Mouse (Mus musculus): ENCODE results near the gene Mrpl20.
A peak's percentile ranks its signal among the peaks of the same experiment; 100 is the strongest.

The Mrpl20 gene

DNA sequence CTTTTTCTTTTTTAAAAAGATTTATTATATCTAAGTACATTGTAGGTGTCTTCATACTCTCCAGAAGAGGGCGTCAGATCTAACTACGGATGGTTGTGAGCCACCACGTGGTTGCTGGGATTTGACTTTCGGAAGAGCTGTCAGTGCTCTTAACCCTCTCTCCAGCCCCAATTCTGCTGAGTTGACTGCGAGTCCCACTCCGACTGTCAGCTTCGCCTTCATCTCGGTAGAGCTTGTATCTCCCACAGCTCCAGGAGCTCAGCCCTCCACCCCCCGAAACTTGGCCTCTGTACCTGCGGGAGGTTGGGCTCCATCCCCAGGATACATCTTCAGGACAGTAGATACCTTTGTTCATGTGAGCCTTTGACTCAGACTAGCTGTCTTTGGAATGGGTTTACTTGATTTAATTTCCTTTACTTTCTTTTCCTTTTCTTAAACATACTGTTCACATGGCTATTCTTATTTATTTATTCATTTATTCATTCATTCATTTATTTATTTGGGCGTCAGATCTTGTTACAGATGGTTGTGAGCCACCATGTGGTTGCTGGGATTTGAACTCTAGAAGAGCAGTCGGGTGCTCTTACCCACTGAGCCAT lies at the start of gene Mrpl20:
Gene Mrpl20 (plus strand): TSS at position 138 of the 599 bp plus-strand sequence.
- DNase-seq: peak; percentile 39

DNA sequence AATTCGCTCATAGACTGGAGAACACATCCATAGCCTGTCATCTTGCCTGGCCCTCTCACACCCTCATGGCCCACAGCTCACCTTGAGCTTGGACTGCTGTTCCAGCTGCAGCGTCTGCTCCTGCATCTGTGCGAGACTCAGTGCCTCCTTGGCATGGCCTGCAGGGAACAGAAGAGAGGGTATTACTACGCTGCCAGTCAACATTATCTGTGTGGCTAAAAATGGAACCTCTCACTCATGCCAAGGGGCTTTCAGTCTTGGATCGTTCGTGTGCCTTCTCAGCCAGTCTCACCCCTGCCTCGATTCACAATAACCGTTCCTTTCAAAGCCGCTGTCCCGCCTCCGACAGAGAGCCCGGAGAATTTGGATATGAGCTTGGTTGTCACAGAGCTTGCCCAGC lies 45.7 kb upstream of the Mrpl20 start:
- no peak for DNase-seq

DNA sequence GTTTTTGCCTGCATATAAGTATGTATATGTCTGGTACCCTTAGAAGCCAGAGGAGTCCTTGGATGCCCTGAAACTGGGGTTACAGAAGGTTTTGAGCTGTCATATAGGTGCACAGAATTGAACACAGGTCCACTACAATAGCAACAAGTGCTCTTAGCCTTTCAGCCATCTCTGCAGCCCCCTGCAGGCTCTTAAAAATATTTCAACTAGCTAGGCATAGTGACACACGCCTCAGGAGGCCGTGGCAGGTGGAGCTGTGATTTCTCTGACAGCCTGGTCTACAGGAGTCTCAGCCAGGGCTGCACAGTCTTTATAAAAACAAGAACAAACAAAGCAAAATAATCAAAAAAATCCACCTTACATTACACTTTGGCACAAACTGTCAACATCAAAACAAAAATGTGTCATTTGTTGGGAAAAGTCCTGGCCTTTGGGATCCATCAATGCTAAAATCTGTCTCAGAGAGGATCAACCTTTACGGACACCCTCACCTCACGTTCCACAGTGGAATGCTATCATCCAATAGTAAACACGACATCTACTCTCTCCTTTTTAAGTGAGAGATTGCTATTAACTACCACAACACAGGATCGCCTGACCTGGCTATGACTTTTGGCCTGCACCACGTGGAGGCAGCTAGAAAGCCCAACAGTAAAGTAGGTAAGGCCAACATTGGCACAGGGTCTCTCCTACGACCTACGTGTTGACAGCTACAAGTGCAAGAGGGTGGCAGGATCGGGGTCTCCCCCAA lies 42.6 kb upstream of the Mrpl20 start:
- peak; percentile 54 for DNase-seq

DNA sequence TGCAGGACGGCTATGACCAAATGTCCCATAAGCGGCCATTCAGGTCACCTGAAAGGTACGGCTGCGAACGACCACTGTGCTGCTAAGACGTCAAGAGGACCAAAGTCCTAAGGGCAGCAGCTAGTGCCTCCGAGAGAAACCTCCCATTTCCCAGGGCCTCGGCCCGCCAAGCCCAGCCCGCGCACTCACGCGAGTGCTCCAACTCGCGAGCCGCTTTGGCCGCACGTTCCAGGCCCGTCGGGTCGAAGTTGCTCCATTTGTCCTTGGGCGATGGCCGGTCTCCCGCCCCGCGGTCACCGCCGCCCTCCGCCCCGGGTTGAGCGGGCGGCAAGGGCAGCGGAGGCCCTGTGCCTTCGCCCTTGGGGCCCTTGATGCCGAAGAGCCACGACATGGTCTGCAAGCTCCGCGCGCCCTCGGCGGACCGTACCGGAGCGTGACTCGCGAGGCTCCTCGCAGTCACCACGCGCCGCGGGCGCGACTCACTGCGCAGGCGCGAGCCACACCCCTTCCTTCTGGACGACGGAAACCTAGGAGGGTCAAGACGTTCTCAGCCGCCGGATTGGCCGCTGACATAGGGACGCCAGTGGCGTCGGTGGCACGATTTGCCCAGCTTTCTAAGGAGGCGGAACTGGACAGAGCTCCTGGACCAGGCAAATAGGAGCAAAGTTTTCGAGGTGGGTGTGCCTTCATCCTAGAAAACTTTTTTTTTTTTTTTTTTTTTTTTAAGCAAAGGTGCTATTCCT lies 41.9 kb upstream of the Mrpl20 start, which contains the start of gene Atad3a:
Gene Atad3a (minus strand): TSS at position 481 of the 743 bp plus-strand sequence.
- DNase-seq: peak; percentile 97

DNA sequence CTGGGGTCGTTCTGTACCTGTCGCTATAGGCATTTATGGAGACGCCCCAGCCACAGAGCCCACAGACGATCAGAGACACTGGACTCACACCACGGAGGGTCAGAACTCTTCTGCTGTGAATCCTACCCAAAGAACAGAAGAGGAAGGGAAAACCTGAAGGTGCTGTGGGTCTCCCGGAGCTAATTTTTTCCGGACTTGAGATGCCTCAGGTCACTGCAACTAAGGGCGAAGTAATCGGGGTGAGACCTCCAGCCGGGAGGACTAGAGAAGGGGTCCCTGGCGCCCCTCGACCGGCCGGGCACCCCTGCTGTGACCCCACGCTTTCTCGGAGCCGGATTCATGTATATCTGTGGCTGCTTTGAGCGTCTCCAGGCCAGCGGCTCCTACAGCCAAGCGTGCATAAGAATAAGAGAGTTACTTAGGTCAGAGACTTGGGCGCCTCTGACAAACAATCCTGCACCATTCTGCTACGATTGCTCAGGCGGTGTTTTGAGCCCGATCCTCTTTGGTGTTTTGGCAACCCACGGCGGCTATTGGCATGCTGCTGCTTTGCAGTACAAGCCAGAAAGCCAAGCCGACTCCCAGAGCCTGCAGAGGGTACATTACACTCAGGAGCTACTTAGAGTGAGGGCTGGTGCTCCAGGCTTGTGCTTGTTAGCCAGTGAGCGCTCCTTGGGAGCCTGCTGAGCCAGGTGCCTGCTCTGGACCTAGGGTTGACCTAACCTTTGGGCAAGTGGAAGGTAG lies 41.1 kb upstream of the Mrpl20 start:
- DNase-seq: no peak

DNA sequence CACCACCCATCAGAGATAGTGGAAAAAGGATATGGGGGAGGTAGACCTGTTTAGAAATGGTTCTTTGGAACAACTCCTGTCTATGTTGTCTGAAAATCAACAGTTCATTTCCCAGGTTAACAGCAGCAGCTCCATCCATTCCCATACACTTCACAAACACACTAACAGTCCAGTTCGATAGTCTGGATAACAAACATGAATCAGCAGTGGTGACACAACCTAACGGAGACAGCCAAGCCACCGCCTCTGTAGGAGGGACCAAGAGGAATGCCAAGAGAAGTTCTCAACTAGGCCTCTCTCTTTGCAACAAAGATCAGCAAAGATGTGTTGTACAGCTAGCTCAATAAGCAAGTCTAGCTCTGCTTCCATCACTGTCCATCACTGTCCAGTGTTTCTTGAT lies 40.3 kb upstream of the Mrpl20 start:
- DNase-seq: no peak

DNA sequence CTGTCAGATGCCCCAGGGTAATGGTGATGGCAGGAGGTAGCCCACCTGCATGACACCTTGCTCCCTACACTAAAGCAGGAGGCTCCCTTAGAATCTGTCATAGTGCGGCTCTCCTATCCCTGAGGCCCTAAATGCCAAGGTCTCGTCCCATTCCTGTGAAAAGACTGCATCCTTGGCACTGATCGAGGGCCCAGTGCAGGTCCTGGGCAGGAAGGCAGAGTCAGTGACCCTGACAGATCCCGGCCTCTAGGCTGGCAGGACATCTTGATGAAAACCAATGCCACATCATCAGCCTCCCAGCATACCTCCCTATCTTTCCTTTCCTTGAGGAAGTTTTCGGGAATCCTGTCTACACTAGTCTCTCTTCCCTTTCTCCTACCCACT lies 33.2 kb upstream of the Mrpl20 start:
- no peak for DNase-seq

DNA sequence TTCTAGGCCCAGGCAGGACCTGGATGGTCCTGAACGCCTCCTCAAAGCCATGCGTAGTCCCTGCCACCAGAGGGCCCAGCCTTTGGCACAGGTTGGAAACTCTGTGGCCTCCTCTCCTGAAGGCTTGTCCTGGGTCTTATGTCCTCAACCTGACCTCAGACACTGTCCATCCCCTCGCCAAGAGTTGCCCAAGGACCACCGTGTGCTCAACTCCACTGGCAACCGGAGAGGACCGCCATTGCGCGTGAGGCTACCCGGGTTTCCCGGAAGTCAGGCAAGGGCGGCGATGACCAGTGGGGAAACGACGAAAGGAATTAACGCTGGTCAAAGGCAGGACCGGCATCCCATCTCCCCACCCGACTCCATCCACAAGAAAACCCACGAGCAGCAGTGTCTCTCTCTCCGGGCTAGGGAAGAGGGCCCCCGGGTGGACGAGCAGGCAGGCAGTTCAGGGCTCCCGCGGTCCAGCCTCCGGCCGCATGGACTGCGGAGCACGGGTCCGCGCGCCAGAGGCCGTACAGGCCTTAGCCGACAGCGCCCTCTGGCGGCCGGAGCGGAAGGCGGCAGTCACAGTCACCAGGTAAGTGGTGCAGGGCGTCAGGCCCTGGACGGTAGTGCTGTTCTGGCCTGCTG lies 32.7 kb upstream of the Mrpl20 start:
- DNase-seq: peak; percentile 92

DNA sequence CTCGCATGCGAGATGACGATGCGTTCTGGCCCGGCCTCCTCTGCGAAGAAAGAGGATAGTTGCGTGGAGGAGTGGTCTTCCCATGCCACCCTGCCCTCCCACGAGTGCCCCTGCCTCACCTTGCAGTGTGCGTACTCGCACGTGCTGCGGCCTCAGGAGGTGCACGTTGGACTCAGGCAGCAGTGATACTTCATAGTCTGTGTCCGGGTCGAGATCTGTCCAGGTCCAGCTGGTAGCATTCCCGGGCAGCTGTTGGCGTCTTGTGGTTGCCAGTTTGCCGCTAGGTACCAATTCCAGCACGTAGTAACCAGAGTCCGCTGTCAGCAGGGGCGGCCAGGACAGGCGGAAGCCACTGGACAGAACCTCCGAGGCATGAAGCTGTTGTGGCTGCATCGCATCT lies 32.1 kb upstream of the Mrpl20 start:
- no peak for DNase-seq

DNA sequence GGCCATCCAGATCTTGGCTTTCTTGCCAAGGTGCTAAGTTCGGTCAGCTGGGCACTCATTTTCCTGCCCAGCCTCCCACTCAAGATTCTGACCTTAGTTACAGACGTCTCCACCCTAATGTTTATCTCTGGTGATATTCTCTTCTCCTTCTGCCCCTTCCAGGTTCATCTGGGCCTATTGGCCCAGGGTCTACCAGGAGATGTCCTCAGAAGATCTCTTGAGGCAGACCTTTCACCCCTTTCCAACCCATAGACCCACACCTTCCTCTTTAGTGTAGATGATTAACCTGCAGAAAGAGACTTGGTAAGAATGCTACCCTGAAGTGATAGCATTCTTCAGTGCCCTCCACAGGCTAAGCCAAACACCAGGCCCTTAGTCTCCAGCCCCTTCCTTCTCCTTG lies 31.0 kb upstream of the Mrpl20 start:
- DNase-seq: no peak

DNA sequence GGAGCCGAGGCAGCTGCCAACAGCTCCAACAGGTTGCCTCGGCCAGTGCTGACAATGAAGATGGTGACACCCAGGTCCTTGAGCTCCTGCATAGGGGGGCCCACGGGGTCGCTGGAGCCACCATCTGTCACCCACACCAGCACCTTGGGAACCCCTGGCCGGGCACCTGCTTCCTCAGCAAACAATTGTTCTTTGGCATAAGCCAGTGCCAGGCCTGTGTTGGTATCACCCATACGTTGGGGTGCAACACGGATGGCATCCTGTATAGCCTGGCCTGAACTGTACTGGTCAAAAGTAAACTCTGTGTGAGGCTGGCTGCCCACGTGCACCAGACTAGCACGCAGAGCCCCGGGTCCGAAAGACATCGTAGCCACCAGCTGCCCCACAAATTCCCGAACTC lies 29.9 kb upstream of the Mrpl20 start:
- no peak for DNase-seq

DNA sequence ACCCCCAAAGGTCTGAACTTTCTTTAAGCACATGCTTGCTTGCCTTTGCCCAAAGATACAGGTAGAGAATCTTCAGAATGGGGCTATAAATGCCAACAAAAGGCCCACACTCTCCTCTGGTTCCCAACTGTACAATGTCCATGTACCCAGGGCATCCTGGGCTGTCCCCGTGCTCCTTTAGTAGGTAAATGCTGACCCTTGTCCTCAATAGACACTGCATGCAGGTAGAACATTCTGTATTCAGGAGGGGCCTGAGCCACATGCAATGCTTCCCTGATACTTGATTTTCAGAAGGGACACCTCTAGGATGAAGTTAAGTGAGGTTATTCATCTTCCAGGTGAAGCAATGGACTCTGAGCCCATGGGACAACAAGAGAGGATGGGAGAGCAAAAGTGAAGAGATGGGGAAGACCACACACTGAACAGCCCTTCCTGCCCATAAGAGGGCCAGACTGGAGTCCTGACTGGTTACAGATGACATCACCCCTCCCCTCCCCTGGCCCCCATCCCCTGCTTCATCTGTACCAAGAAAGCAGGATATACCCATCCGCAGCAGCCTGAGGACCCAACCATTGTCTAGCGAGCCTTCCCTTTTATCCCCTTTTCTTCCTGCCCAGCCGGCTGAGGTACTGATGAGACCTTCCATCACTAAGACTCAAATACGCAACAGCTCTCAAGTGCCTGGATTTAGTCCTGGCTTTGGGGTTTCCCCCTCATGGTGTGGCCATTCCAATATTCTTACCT lies 29.2 kb upstream of the Mrpl20 start:
- no peak for DNase-seq

DNA sequence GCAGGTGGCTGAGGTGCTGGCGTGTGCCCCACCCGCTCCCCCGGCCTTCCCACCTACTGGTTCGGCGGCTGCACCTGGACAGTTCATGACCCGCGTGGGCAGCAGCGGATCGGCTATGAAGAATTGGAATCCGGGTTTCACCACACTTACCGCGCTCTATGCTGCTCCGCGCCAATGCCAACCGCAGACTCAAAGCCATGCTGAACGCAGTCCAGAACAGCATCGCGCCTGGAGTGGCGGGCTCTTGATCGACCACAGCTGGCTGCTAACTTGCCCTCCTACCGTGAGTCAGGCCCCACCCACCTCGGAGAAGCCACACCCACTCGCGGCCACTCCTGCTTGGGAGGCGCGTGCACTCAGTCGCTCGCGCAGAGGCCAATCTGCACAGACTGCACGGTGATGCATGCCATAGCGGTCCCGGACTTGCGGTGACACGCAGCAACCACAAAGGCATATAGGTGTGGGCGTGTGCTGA lies 28.4 kb upstream of the Mrpl20 start, which contains the start of gene Vwa1:
Gene Vwa1 (minus strand): TSS at position 419 of the 475 bp plus-strand sequence.
- DNase-seq: peak; percentile 95

DNA sequence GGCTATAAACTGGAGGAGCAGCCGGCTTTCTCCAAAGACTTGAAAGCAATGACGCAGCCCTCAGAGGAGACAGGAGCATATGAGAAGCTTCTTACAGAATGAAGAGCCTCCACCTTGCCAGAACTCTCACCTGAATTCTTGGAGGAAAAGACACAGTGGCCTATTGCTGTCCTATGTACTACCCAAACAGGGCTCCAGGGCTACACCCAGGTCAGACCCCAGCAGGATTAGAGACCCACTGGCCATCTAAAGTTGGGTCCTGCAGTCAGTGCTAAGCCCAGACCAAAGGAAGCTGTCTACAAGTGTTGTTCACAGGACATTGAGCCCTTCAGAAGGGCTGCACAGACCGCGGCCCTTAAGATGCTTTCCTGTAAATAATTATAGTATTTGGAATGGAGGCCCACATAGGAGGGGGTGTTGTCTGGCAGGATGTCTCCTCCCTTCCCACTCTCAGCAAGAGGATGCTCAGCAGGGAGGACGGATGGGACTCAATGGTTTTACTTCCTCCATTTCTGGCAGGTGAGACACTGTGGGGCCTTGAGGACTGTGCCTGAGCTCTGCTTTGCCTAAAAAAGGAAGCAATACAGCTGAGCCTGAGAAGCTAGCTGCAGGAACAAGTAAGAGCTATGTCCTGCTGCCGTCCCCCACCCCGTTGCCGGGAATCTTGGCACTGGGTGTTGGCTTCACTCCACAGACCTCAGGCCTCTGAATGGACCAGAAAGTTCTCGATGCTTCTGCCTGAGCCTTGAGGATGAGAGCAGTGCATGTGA lies 27.5 kb upstream of the Mrpl20 start:
- no peak for DNase-seq

DNA sequence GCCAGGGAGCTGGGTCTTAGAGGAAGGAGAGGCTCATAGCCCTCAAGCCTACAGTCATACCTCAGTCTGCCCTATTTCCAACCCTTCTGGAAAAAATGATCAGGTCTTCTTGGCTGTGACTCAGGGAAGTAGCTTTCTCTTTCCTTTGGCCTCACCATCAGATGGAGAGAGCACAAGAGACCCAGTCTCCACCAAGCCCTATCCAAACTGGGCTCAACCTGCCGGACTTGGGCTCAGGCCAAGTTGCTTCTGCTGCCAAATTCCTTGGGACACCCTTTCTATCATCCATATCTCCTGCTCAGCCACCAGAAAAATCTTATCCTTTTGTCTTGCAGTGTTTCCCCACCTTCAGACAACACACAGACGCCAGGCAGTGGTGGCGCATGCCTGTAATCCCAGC lies 26.8 kb upstream of the Mrpl20 start:
- DNase-seq: no peak

DNA sequence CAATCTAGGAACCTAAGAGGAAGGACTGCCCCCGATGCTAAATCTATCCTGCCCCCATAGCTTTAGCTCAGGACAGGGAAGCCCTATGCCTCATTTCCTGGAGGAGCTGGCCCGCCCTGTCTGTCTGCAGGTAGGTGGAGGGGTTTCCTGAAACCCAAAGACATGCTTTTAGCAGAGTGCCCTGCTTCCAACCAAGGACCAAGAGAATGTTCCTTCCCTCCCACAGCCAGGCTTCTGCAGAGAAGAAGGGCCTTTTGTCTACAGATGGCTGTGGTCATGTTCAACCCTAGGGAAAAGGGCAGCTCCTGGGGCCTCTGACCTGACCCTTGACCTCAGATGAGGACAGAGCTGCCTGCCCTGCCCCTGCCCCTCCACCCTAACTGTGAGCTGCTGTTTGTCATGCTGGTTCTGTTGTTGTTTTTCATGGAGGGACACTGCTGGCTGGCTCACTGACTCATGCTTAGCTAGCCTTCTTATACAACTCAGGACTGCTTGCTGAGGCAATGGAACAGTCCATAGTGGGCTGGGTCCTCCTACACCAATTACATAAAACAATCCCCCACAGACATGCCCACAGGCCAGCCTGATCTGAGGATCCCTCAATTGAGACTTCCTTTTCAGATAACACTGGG lies 25.9 kb upstream of the Mrpl20 start:
- no peak for DNase-seq

DNA sequence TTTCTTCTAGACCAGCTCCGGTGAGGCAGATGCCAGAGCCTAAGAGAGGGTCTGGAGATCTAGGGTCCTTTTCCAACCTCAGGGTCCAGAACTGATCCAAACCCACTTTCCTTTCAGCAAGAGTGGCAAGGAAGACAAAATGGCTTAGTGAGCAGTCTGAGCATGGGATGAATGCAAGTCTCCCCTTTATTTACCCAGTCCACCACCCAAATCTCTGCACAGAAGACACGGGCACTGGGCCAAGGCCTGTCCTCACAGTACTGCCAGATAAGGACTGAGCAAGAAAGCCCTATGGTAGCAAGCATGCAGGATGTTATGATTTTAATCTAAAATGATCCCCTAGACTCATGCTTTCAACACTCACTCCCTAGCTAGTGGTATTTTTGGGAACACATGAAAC lies 24.9 kb upstream of the Mrpl20 start:
- no peak for DNase-seq

DNA sequence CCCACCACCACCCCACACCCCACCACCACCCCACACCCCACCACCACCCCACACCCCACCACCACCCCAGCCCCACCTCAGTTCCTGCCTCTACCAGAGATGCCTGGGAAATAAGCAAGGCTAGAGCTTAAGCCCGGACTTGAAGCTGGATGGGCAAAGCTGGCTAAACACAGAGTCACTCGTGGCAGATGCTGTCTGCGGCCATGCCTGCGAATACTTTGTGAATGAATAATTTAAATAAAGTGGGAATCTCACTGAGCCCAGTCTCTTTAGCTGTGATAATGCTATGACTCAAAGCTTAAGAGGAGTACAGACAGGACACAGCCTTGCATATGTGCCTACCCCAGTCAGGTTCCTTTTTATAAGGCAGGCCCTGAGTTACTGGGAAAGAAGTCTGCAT lies 23.2 kb upstream of the Mrpl20 start:
- DNase-seq: no peak

DNA sequence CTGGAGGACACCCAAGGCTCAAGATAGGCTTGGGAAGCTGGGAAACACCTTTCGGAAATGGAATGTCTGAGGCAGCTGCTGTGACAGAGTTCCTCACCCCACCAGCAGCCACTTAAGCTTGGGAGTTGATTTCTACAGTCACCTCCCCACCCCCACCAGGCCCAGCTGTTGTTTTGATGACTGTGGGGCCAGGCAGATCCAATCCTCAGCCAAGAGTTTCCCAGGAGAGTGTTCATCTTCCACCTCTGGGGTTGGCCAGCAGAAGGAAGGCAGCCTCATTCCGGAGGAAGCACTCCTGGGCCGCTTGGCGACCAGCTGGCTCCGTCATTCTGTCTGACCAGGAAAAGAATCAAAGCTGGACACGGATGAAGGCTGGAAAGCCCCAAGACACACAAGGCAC lies 21.8 kb upstream of the Mrpl20 start:
- DNase-seq: no peak

DNA sequence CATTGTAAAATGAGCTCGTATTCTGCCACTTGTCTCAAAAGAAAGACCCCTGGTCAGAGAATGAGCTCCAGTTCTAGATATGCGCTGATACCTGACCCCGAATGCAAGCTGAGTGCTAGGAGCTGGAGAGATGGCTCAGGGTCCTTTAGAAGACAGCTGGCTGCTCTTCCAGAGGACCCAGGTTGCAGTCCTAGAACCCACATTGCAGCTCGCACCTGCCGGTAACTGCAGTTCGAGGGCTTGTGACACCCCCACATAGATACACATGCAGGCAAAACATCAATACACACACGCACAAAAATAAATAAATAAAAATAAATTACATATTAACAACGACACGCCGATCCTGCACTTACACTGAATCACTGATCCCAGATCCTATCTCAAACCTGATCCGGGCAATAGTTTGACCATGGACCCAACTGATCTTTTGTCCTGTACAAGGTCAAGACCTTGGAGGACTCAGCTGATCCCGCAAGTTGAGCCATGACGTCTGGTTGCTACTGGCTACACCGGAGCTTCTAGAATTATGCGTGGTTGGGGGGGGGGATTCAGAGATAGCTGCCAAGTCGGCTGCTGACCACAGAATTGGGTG lies 19.1 kb upstream of the Mrpl20 start:
- DNase-seq: no peak

All from thymus, postnatal 4 days (tissue).